Mouse (Mus musculus) midbrain, embryonic 16.5 days (tissue): ENCODE results near the gene Mtus2. TPM values are rescaled to one million over a fixed set of nuclear protein-coding genes. Genes with fewer than 3 reads are reported as not detected.

Source experiments
- ATAC-seq: fragments of 200-750 bp; cut with Nextera tagmentation; 2 replicates; pipeline ENCODE4 v1.8.0; 2017; ENCODE audit warnings: moderate TSS enrichment
- H3K27ac ChIP-seq: fragments of 300-500 bp; sonication (generic); 2 replicates; pipeline ENCODE4 v1.5.1; 2014; ENCODE audit warnings: mild to moderate bottlenecking, low read length, mixed read lengths
- H3K27me3 ChIP-seq: fragments of 300-500 bp; sonication (generic); 2 replicates; pipeline ENCODE4 v1.6.1; 2014; ENCODE audit warnings: low read depth, low read length, mixed read lengths; ENCODE audit not compliant: control insufficient read depth, insufficient read depth
- H3K36me3 ChIP-seq: fragments of 300-500 bp; sonication (generic); 2 replicates; pipeline ENCODE4 v1.6.1; 2014; ENCODE audit warnings: mild to moderate bottlenecking, low read length, moderate library complexity, mixed read lengths; ENCODE audit not compliant: control insufficient read depth, insufficient read depth
- H3K4me1 ChIP-seq: fragments of 300-500 bp; sonication (generic); 2 replicates; pipeline ENCODE4 v1.6.1; 2014; ENCODE audit warnings: mild to moderate bottlenecking, low read length, mixed read lengths; ENCODE audit not compliant: control insufficient read depth, insufficient read depth
- H3K4me2 ChIP-seq: fragments of 300-500 bp; sonication (generic); 2 replicates; pipeline ENCODE4 v1.6.1; 2014; ENCODE audit warnings: mild to moderate bottlenecking, low read length, mixed read lengths
- H3K4me3 ChIP-seq: fragments of 300-500 bp; sonication (generic); 2 replicates; pipeline ENCODE4 v1.5.1; 2014; ENCODE audit warnings: low read depth, mild to moderate bottlenecking, low read length, moderate library complexity, mixed read lengths
- H3K9ac ChIP-seq: fragments of 300-500 bp; sonication (generic); 2 replicates; pipeline ENCODE4 v1.6.1; 2014; ENCODE audit warnings: low read depth, low read length, mixed read lengths
- H3K9me3 ChIP-seq: fragments of 300-500 bp; sonication (generic); replicated peaks from 2 replicates; pipeline ENCODE4 v1.6.1; 2014; ENCODE audit warnings: mild to moderate bottlenecking, low read length, mixed read lengths; ENCODE audit not compliant: control insufficient read depth, poor library complexity, severe bottlenecking
- whole genome bisulfite sequencing: fragments of 180-500 bp; shearing (Covaris S2); extraction: QIAGEN DNeasy Blood & Tissue Kit; methylation state at CpG from one replicate; pipeline ENCODE4 v1.1.7; 2014; 5-methylcytosine and 5-hydroxymethylcytosine counted together
- polyA plus RNA-seq: library from polyadenylated mRNA; unstranded; fragments of >200 nt; fragmentation: Nextera tagmentation; extraction: Ambion mirVana; gene quantifications from 2 replicates; pipeline ENCODE4 v1.2.1, GENCODE M21; 2015

The Mtus2 gene
- polyA plus RNA-seq, 1 experiment from 2014 or later: 42.1 TPM

DNA sequence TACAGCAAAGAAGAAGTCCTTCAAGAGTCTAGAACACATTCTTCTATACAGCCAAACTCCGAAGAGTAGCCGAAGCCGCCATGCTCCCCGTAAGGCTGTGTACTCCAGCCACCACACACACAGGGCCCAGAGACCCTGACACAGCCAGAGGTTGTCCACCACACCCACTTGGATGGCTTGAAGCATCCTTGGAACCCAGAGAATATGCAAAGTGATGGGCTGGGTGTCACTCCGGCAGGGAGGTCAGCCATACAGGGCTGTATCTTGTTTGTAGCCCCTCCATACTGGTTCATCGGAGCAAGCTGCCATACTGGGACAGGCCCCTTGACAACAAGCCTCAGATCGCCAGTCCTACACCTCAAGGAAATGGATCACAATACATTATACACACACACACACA, 405.2 kb downstream of the Mtus2 start:
- no peaks in the 10 kb centered on the region for H3K9me3 ChIP-seq
- no peak overlapping the region for H3K9ac ChIP-seq
- no peak for ATAC-seq
- H3K4me2 ChIP-seq: no peak overlapping the region
- no peak overlapping the region for H3K4me3 ChIP-seq
- no peaks in the 10 kb centered on the region for H3K27me3 ChIP-seq
- H3K27ac ChIP-seq: no peak overlapping the region
- WGBS: 97% methylated on average over 7 of the region's 7 CpGs
- no peaks in the 10 kb centered on the region for H3K4me1 ChIP-seq
- no peaks in the 10 kb centered on the region; the same call in 1 of the 2 replicates for H3K36me3 ChIP-seq

- H3K36me3 ChIP-seq: no peaks in the 10 kb centered on the region; the same call in 1 of the 2 replicates
- no peak overlapping the region for H3K9ac ChIP-seq
- no peak overlapping the region for H3K27ac ChIP-seq
- no peaks in the 10 kb centered on the region for H3K4me1 ChIP-seq
- ATAC-seq: no peak; the same call in 1 of the 2 replicates
- no peaks in the 10 kb centered on the region for H3K27me3 ChIP-seq
- no peaks in the 10 kb centered on the region for H3K9me3 ChIP-seq
- 87% methylated on average over 22 of the region's 22 CpGs for WGBS
- no peak overlapping the region for H3K4me2 ChIP-seq
- no peak overlapping the region for H3K4me3 ChIP-seq
Observed at GRCm38 (mm10) chr5:148363441-148364113, 406.5 kb downstream of the Mtus2 start.

Other genes starting within 250 kb of the Mtus2 start
- gene Flt1, start 231.3 kb upstream of the Mtus2 start, polyA plus RNA-seq: 13.6 and 14.0 TPM in 2 replicates
- 500 and 511 TPM in 2 replicates for gene Pomp, start 96.9 kb upstream of the Mtus2 start, polyA plus RNA-seq
- 5.0 and 5.4 TPM in 2 replicates for gene Slc46a3, start 62.5 kb upstream of the Mtus2 start, polyA plus RNA-seq